Mouse (Mus musculus) limb, embryonic 11.5 days (tissue): ENCODE measurements at regions not wholly inside any gene's neighbourhood (a gene's known extent, or its start where the extent isn't known, plus 50 kb on each side); places are given as distances from the start of the nearest gene placed in this dataset.

ENCODE experiments used
- ATAC-seq: fragments of 200-750 bp; cut with Nextera tagmentation; 2 replicates; pipeline ENCODE4 v1.8.0; 2017; ENCODE audit warnings: low read depth; ENCODE audit not compliant: insufficient number of reproducible peaks, low FRiP score, low TSS enrichment
- DNase-seq: peaks from one replicate; pipeline ENCODE4 v3.0.0-alpha.2; 2015; ENCODE audit warnings: low spot score
- H3K27ac ChIP-seq: fragments of 300-500 bp; sonication (generic); replicated peaks from 2 replicates; pipeline ENCODE4 v1.5.1; 2014; ENCODE audit warnings: low read depth, mild to moderate bottlenecking, low read length
- H3K27me3 ChIP-seq: fragments of 300-500 bp; sonication (generic); 2 replicates; pipeline ENCODE4 v1.6.1; 2014; ENCODE audit warnings: mild to moderate bottlenecking, low read length, mixed read lengths; ENCODE audit not compliant: control insufficient read depth, insufficient read depth
- H3K36me3 ChIP-seq: fragments of 300-500 bp; sonication (generic); 2 replicates; pipeline ENCODE4 v1.6.1; 2014; ENCODE audit warnings: mild to moderate bottlenecking, low read length, moderate library complexity, mixed read lengths; ENCODE audit not compliant: control insufficient read depth, insufficient read depth
- H3K4me1 ChIP-seq: fragments of 300-500 bp; sonication (generic); 2 replicates; pipeline ENCODE4 v1.6.1; 2014; ENCODE audit warnings: low read length, mixed read lengths; ENCODE audit not compliant: control insufficient read depth, insufficient read depth
- H3K4me2 ChIP-seq: fragments of 300-500 bp; sonication (generic); 2 replicates; pipeline ENCODE4 v1.6.1; 2014; ENCODE audit warnings: low read depth, mild to moderate bottlenecking, moderate library complexity; ENCODE audit not compliant: severe bottlenecking
- H3K4me3 ChIP-seq: fragments of 300-500 bp; sonication (generic); 2 replicates; pipeline ENCODE4 v1.5.1; 2014; ENCODE audit warnings: low read depth, low read length
- H3K9ac ChIP-seq: fragments of 300-500 bp; sonication (generic); 2 replicates; pipeline ENCODE4 v1.6.1; 2014; ENCODE audit warnings: mild to moderate bottlenecking, low read length
- H3K9me3 ChIP-seq: fragments of 300-500 bp; sonication (generic); 2 replicates; pipeline ENCODE4 v1.6.1; 2016; ENCODE audit warnings: low read length; ENCODE audit not compliant: control insufficient read depth
- WGBS: fragments of 180-500 bp; shearing (Covaris S2); extraction: QIAGEN DNeasy Blood & Tissue Kit; methylation state at CpG from one replicate; pipeline ENCODE4 v1.1.7; 2014; 5-methylcytosine and 5-hydroxymethylcytosine counted together

GRCm38 (mm10) chr1:136693421-136693820 lies 68.7 kb downstream of the Zfp281 start:
- no peak overlapping the region for H3K27ac ChIP-seq
- H3K27me3 ChIP-seq, result no peaks in the 10 kb centered on the region
- ATAC-seq (no peak), DNase-seq (no peak)
- H3K36me3 ChIP-seq, result no peaks in the 10 kb centered on the region
- H3K4me2 ChIP-seq, result no peak overlapping the region
- no peaks in the 10 kb centered on the region for H3K9me3 ChIP-seq
- peaks cover 7% of the 10 kb centered on the region; the same call in 1 of the 2 replicates for H3K4me1 ChIP-seq
- H3K9ac ChIP-seq, result no peak overlapping the region
- no peak overlapping the region for H3K4me3 ChIP-seq
- WGBS, result 50% methylated on average over 5 of the region's 5 CpGs

- DNase-seq (no peak), ATAC-seq (no peak)
These were observed 70.3 kb downstream of the Zfp281 start for GRCm38 (mm10) chr1:136694983-136695382.

GRCm38 (mm10) chr1:136696077-136696641 lies 71.5 kb downstream of the Zfp281 start:
- no peaks in the 10 kb centered on the region for H3K27me3 ChIP-seq
- peaks cover 9% of the 10 kb centered on the region; the same call in 1 of the 2 replicates for H3K4me1 ChIP-seq
- H3K9me3 ChIP-seq, result no peaks in the 10 kb centered on the region
- peak; percentile 58 for DNase-seq
- H3K27ac ChIP-seq, result no peak overlapping the region
- no peaks in the 10 kb centered on the region for H3K36me3 ChIP-seq
- H3K4me2 ChIP-seq, result peak overlapping the region; percentile 28
- 0 out of 2 replicates have a peak overlapping the region, but pooled peaks have one; percentile 23 for H3K9ac ChIP-seq
- no peak for ATAC-seq
- H3K4me3 ChIP-seq, result no peak overlapping the region
- WGBS, result 8% methylated on average over 19 of the region's 19 CpGs

More at GRCm38 (mm10) chr1:136694983-136695382, 70.3 kb downstream of the Zfp281 start:
- Histone ChIP-seq H3K27ac (no peak overlapping the region; the same call in 1 of the 2 replicates), H3K4me2 (no peak overlapping the region), H3K9ac (no peak overlapping the region), H3K4me3 (no peak overlapping the region), H3K27me3 (no peaks in the 10 kb centered on the region), H3K36me3 (no peaks in the 10 kb centered on the region), H3K4me1 (peaks cover 9% of the 10 kb centered on the region; the same call in 1 of the 2 replicates), H3K9me3 (no peaks in the 10 kb centered on the region)
- WGBS, result 21% methylated on average over 7 of the region's 7 CpGs

- Histone ChIP-seq H3K27me3 (no peaks in the 10 kb centered on the region), H3K4me3 (no peak overlapping the region), H3K27ac (no peak overlapping the region), H3K4me2 (no peak overlapping the region), H3K4me1 (peaks cover 9% of the 10 kb centered on the region; the same call in 1 of the 2 replicates), H3K9me3 (no peaks in the 10 kb centered on the region), H3K9ac (no peak overlapping the region), H3K36me3 (no peaks in the 10 kb centered on the region)
- 26% methylated on average over 9 of the region's 9 CpGs for WGBS
- DNase-seq (no peak), ATAC-seq (no peak)
These were observed 73.9 kb downstream of the Zfp281 start for GRCm38 (mm10) chr1:136698454-136699152.

- Histone ChIP-seq H3K9me3 (no peaks in the 10 kb centered on the region), H3K4me1 (peaks cover 9% of the 10 kb centered on the region; the same call in 1 of the 2 replicates), H3K27ac (no peak overlapping the region), H3K9ac (no peak overlapping the region), H3K4me2 (no peak overlapping the region), H3K27me3 (no peaks in the 10 kb centered on the region), H3K36me3 (no peaks in the 10 kb centered on the region), H3K4me3 (no peak overlapping the region)
- ATAC-seq (no peak), DNase-seq (no peak)
- 77% methylated on average over 7 of the region's 7 CpGs for WGBS
These were observed 74.4 kb downstream of the Zfp281 start for GRCm38 (mm10) chr1:136699153-136699524.

GRCm38 (mm10) chr1:136699571-136699970 lies 74.9 kb downstream of the Zfp281 start:
- H3K36me3 ChIP-seq, result no peaks in the 10 kb centered on the region
- peaks cover 9% of the 10 kb centered on the region; the same call in 1 of the 2 replicates for H3K4me1 ChIP-seq
- no peak overlapping the region for H3K27ac ChIP-seq
- H3K4me2 ChIP-seq, result no peak overlapping the region
- H3K9ac ChIP-seq, result no peak overlapping the region
- no peaks in the 10 kb centered on the region for H3K27me3 ChIP-seq
- H3K4me3 ChIP-seq, result no peak overlapping the region
- no peaks in the 10 kb centered on the region for H3K9me3 ChIP-seq
- DNase-seq, result no peak
- 86% methylated on average over 8 of the region's 8 CpGs for WGBS
- ATAC-seq, result no peak

GRCm38 (mm10) chr1:136704139-136704538 lies 79.4 kb downstream of the Zfp281 start:
- H3K36me3 ChIP-seq, result no peaks in the 10 kb centered on the region
- no peak overlapping the region for H3K4me2 ChIP-seq
- H3K4me1 ChIP-seq, result no peaks in the 10 kb centered on the region
- no peak overlapping the region for H3K4me3 ChIP-seq
- ATAC-seq, result no peak
- DNase-seq, result no peak
- WGBS, result 88% methylated on average over 5 of the region's 5 CpGs
- no peaks in the 10 kb centered on the region for H3K27me3 ChIP-seq
- H3K9ac ChIP-seq, result no peak overlapping the region
- H3K9me3 ChIP-seq, result no peaks in the 10 kb centered on the region
- no peak overlapping the region for H3K27ac ChIP-seq

DNA sequence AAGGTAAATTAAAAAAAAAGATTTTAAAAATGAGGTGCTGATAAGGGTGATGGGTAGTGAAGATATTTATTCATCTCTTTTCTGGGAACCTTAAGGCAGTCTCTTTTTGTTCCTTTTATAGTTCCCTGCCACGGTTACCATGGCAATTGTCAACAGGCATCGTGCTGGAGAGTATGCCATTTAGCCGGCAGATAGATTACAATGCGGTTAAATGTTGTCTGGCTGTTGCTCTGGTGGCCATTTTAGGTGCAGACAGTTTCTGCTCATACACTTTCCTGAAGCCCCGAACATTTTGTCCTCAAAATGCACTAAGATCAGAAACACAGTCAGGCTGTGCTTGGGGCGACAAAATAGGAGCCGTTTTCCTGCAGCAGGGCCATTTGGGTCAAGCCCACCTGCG lies 81.8 kb downstream of the Zfp281 start:
- H3K9ac ChIP-seq, result no peak overlapping the region
- no peaks in the 10 kb centered on the region for H3K9me3 ChIP-seq
- no peaks in the 10 kb centered on the region for H3K27me3 ChIP-seq
- WGBS, result 84% methylated on average over 8 of the region's 8 CpGs
- no peak overlapping the region for H3K4me3 ChIP-seq
- H3K4me2 ChIP-seq, result no peak overlapping the region
- ATAC-seq, result no peak
- H3K36me3 ChIP-seq, result no peaks in the 10 kb centered on the region
- H3K27ac ChIP-seq, result no peak overlapping the region
- DNase-seq, result no peak
- no peaks in the 10 kb centered on the region for H3K4me1 ChIP-seq
